Comparison of ENCODE assay signal across 21 mouse cellular contexts in the genomic region with DNA sequence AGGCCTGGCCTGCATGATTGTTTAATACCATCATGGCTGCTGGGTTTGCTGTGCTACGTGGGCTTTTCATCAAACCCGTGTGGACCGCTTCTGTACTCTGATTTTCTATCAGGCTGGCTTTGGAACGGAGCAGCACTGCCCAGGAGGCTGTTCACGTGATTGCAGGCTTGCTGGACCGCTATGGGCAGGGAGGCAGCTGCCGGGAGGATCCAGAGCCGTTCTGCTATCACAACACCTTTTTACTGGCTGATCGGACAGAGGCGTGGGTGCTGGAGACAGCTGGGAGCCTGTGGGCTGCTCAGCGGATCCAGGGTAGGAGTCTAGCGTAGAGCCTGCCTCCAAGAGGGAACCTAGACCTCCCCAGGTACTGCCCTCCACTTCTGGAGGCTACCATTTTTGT. TPM values are rescaled to one million over a fixed set of nuclear protein-coding genes. Genes with fewer than 3 reads are reported as not detected.
DNase-seq lines count a peak whose midpoint lies in the region; ATAC-seq lines count a peak whose summit lies in the region.
"Had no signal": no experiment of that assay in that cellular context is flagged by ENCODE, and none has a peak within 500 bp of the region (broad histone marks: within the 10 kb centered on the region; RNA-seq: fewer than 3 reads in every experiment).

No protein-coding gene starts in this region.

- no peaks in the 10 kb centered on the region for H3K36me3 ChIP-seq in heart, embryonic 16.5 days (ENCODE audit: control insufficient read depth, insufficient read depth)
- H3K36me3 ChIP-seq in heart, embryonic 11.5 days (ENCODE audit: control insufficient read depth, insufficient read depth, low read length) = peaks cover 3% of the 10 kb centered on the region; the same call in 1 of the 2 replicates
- peaks cover 4% of the 10 kb centered on the region; the same call in 1 of the 2 replicates for H3K36me3 ChIP-seq in kidney, embryonic 14.5 days (ENCODE audit: control insufficient read depth, insufficient read depth, low read length)
- H3K36me3 ChIP-seq: hindbrain, embryonic 15.5 days had no signal

- 69% methylated on average over 12 of the region's 12 CpGs for WGBS in heart, embryonic 16.5 days
- WGBS in heart, embryonic 11.5 days (ENCODE audit: insufficient replicate concordance) = 61% methylated on average over 12 of the region's 12 CpGs
- 72% methylated on average over 12 of the region's 12 CpGs for WGBS in kidney, embryonic 14.5 days

- H3K9me3 ChIP-seq in heart, embryonic 16.5 days (replicated peaks; ENCODE audit: control insufficient read depth, low read length) = no peaks in the 10 kb centered on the region
- no peaks in the 10 kb centered on the region for H3K9me3 ChIP-seq in heart, embryonic 11.5 days (replicated peaks; ENCODE audit: control insufficient read depth, low read length)
- no peaks in the 10 kb centered on the region for H3K9me3 ChIP-seq in kidney, embryonic 14.5 days (ENCODE audit: control insufficient read depth, low read length)
- H3K9me3 ChIP-seq: embryonic facial prominence, embryonic 13.5 days; forebrain, embryonic 12.5 days; hindbrain, embryonic 15.5 days had no signal

- no peaks in the 10 kb centered on the region for H3K27me3 ChIP-seq in heart, embryonic 16.5 days (ENCODE audit: control insufficient read depth, insufficient read depth, low read length)
- no peaks in the 10 kb centered on the region for H3K27me3 ChIP-seq in heart, embryonic 11.5 days (ENCODE audit: control insufficient read depth, insufficient read depth, low read length)
- no peaks in the 10 kb centered on the region for H3K27me3 ChIP-seq in kidney, embryonic 14.5 days (ENCODE audit: control insufficient read depth, insufficient read depth, low read length)
- H3K27me3 ChIP-seq: CH12.LX; embryonic facial prominence, embryonic 13.5 days; forebrain, embryonic 12.5 days; Patski had no signal

- peaks cover 8% of the 10 kb centered on the region for H3K4me1 ChIP-seq in heart, embryonic 16.5 days (ENCODE audit: control insufficient read depth, insufficient read depth, low read length)
- peaks cover 7% of the 10 kb centered on the region for H3K4me1 ChIP-seq in heart, embryonic 11.5 days (ENCODE audit: control insufficient read depth, insufficient read depth, low read length)
- peaks cover 15% of the 10 kb centered on the region for H3K4me1 ChIP-seq in kidney, embryonic 14.5 days (ENCODE audit: control insufficient read depth, insufficient read depth, low read length)

- H3K4me2 ChIP-seq in heart, embryonic 16.5 days (ENCODE audit: low read depth, low read length) = no peak overlapping the region
- no peak overlapping the region for H3K4me2 ChIP-seq in heart, embryonic 11.5 days
- H3K4me2 ChIP-seq in kidney, embryonic 14.5 days (replicated peaks; ENCODE audit: low read depth, low read length) = no peak overlapping the region
- H3K4me2 ChIP-seq: embryonic facial prominence, embryonic 13.5 days; forebrain, embryonic 12.5 days; hindbrain, embryonic 15.5 days had no signal

- H3K4me3 ChIP-seq in heart, embryonic 16.5 days (ENCODE audit: low read length) = no peak overlapping the region
- H3K4me3 ChIP-seq in heart, embryonic 11.5 days (ENCODE audit: low read depth, low read length) = no peak overlapping the region
- no peak overlapping the region for H3K4me3 ChIP-seq in kidney, embryonic 14.5 days (ENCODE audit: low read length)
- H3K4me3 ChIP-seq: embryonic facial prominence, embryonic 13.5 days; forebrain, embryonic 12.5 days; hindbrain, embryonic 15.5 days had no signal

- no peak overlapping the region for H3K9ac ChIP-seq in heart, embryonic 16.5 days (ENCODE audit: low read length)
- no peak overlapping the region for H3K9ac ChIP-seq in heart, embryonic 11.5 days (ENCODE audit: low read depth, low read length)
- no peak overlapping the region for H3K9ac ChIP-seq in kidney, embryonic 14.5 days (ENCODE audit: low read depth, low read length)
- H3K9ac ChIP-seq: forebrain, embryonic 12.5 days; hindbrain, embryonic 15.5 days had no signal

- no peak overlapping the region for H3K27ac ChIP-seq in heart, embryonic 16.5 days (ENCODE audit: low read length)
- no peak overlapping the region for H3K27ac ChIP-seq in heart, embryonic 11.5 days (ENCODE audit: low read depth, low read length)
- H3K27ac ChIP-seq in kidney, embryonic 14.5 days (ENCODE audit: low read depth, low read length) = no peak overlapping the region
- H3K27ac ChIP-seq: embryonic facial prominence, embryonic 13.5 days; forebrain, embryonic 12.5 days; hindbrain, embryonic 15.5 days had no signal

- peak; percentile 48 for DNase-seq in kidney, adult 9 months
- peak; percentile 48 to 80 for DNase-seq in kidney, postnatal 25 days
- DNase-seq in kidney, postnatal 4 days = peak; percentile 34 to 59
- DNase-seq: adrenal gland, postnatal 14 days; cerebellum, adult 18-20 months; cerebellum, adult 9-11 months; cerebellum, postnatal 36 days; gastrocnemius, postnatal 14 days; heart, postnatal 36 days had no signal

- 0 out of 2 replicates have a peak, but pooled peaks have one; percentile 10 for ATAC-seq in heart, embryonic 16.5 days (replicated peaks; ENCODE audit: extremely low read depth, insufficient read depth, low FRiP score)
- ATAC-seq in heart, embryonic 11.5 days (replicated peaks; ENCODE audit: insufficient number of reproducible peaks, low FRiP score, low TSS enrichment) = no peak
- no peak for ATAC-seq in kidney, embryonic 14.5 days (ENCODE audit: low FRiP score, low TSS enrichment)
- ATAC-seq: activated CD4-positive, CD25-positive, alpha-beta regulatory T cell, adult 4 months; forebrain, embryonic 16.5 days; Patski had no signal

RNA-seq across cellular contexts. Expression of a gene that starts 2.2 kb away (rescaled TPM):
- 19.1 and 20.4 TPM in 2 replicates for polyA plus RNA-seq in heart, embryonic 16.5 days (2015; fragmentation: Nextera tagmentation; extraction: Ambion mirVana)
- polyA plus RNA-seq in heart, embryonic 11.5 days (2014; fragmentation: Nextera tagmentation; extraction: Ambion mirVana) = 13.9 and 16.6 TPM in 2 replicates
- polyA plus RNA-seq in kidney, embryonic 14.5 days (2014; fragmentation: Nextera tagmentation; extraction: Ambion mirVana) = 24.4 and 29.9 TPM in 2 replicates

RNA-seq across cellular contexts. Expression of a gene that starts 9.2 kb away (rescaled TPM):
- polyA plus RNA-seq in heart, embryonic 16.5 days (2015; fragmentation: Nextera tagmentation; extraction: Ambion mirVana) = 1.1 and 2.0 TPM in 2 replicates
- 0.59 and 0.93 TPM in 2 replicates for polyA plus RNA-seq in heart, embryonic 11.5 days (2014; fragmentation: Nextera tagmentation; extraction: Ambion mirVana)
- polyA plus RNA-seq in kidney, embryonic 14.5 days (2014; fragmentation: Nextera tagmentation; extraction: Ambion mirVana) = 1.6 and 1.7 TPM in 2 replicates
- polyA plus RNA-seq: activated CD4-positive, CD25-positive, alpha-beta regulatory T cell, adult 4 months had no signal

RNA-seq across cellular contexts. Expression of a gene that starts 9.4 kb away (rescaled TPM):
- polyA plus RNA-seq in heart, embryonic 16.5 days (2015; fragmentation: Nextera tagmentation; extraction: Ambion mirVana) = 66.9 and 67.5 TPM in 2 replicates
- 83.9 and 87.2 TPM in 2 replicates for polyA plus RNA-seq in heart, embryonic 11.5 days (2014; fragmentation: Nextera tagmentation; extraction: Ambion mirVana)
- 89.4 and 99.6 TPM in 2 replicates for polyA plus RNA-seq in kidney, embryonic 14.5 days (2014; fragmentation: Nextera tagmentation; extraction: Ambion mirVana)

RNA-seq across cellular contexts. Expression of a gene that starts 18.5 kb away (rescaled TPM):
- polyA plus RNA-seq in heart, embryonic 16.5 days (2015; fragmentation: Nextera tagmentation; extraction: Ambion mirVana) = 5.5 and 5.6 TPM in 2 replicates
- polyA plus RNA-seq in heart, embryonic 11.5 days (2014; fragmentation: Nextera tagmentation; extraction: Ambion mirVana) = 3.9 and 4.1 TPM in 2 replicates
- 5.1 and 5.8 TPM in 2 replicates for polyA plus RNA-seq in kidney, embryonic 14.5 days (2014; fragmentation: Nextera tagmentation; extraction: Ambion mirVana)

RNA-seq across cellular contexts. Expression of a gene that starts 18.8 kb away (rescaled TPM):
- polyA plus RNA-seq in heart, embryonic 16.5 days (2015; fragmentation: Nextera tagmentation; extraction: Ambion mirVana) = 0.21 TPM in 1 of 2 replicates, not detected in the other
- 0.07 and 0.11 TPM in 2 replicates for polyA plus RNA-seq in heart, embryonic 11.5 days (2014; fragmentation: Nextera tagmentation; extraction: Ambion mirVana)
- 0.57 and 0.60 TPM in 2 replicates for polyA plus RNA-seq in kidney, embryonic 14.5 days (2014; fragmentation: Nextera tagmentation; extraction: Ambion mirVana)
- polyA plus RNA-seq: activated CD4-positive, CD25-positive, alpha-beta regulatory T cell, adult 4 months; heart, postnatal 0 days; hindbrain, embryonic 11.5 days had no signal
